Mouse (Mus musculus): Measurements from ENCODE around the gene Erp29.

DNA sequence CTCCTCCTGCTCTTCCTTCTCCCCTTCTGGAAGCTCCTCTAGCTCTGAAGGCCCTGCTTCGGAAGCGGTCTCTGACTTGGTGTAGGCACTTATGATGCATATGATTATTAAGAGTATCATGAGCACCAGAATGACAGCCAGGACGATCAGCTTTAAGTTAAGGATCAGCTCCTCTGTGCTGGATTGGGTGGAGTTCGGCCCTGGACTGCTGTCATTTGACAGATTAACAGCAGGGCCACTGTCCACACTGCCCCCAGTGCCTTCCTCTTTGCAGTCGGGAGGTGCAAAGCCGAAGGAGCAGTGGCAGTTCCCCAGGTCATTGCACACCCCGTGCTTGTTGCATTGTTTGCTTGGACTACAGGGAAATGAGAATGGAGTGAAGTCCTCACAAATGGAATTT lies 48.4 kb upstream of the Erp29 start:
- no peak for TF ChIP-seq E2F4 (IDR thresholded peaks at IDR 0.05; ENCODE audit: insufficient read depth)
- no peak for TF ChIP-seq POLR2A (IDR thresholded peaks at IDR 0.05; ENCODE audit: insufficient read length, low read depth)

All from myocyte (in vitro differentiated cells).